Mouse (Mus musculus) limb, embryonic 14.5 days (tissue): ENCODE results near the gene Ak6. TPM values are rescaled to one million over a fixed set of nuclear protein-coding genes. Genes with fewer than 3 reads are reported as not detected.

Experiments
- ATAC-seq: fragments of 200-750 bp; cut with Nextera tagmentation; 2 replicates; pipeline ENCODE4 v1.8.0; 2017; ENCODE audit warnings: low read depth, moderate number of reproducible peaks, moderate TSS enrichment; ENCODE audit not compliant: low FRiP score
- DNase-seq: peaks from one replicate; pipeline ENCODE4 v3.0.0-alpha.2; 2015; ENCODE audit warnings: low spot score
- H3K27ac ChIP-seq: fragments of 300-500 bp; sonication (generic); replicated peaks from 2 replicates; pipeline ENCODE4 v1.5.1; 2014; ENCODE audit warnings: low read depth, mild to moderate bottlenecking, low read length, moderate library complexity, mixed read lengths
- H3K27me3 ChIP-seq: fragments of 300-500 bp; sonication (generic); 2 replicates; pipeline ENCODE4 v1.6.1; 2014; ENCODE audit warnings: low read length, mixed read lengths; ENCODE audit not compliant: control insufficient read depth, insufficient read depth
- H3K36me3 ChIP-seq: fragments of 300-500 bp; sonication (generic); 2 replicates; pipeline ENCODE4 v1.6.1; 2014; ENCODE audit warnings: mild to moderate bottlenecking, low read length, moderate library complexity, mixed read lengths; ENCODE audit not compliant: control insufficient read depth, insufficient read depth
- H3K4me1 ChIP-seq: fragments of 300-500 bp; sonication (generic); 2 replicates; pipeline ENCODE4 v1.6.1; 2014; ENCODE audit warnings: antibody characterized with exemption, low read length, mixed read lengths; ENCODE audit not compliant: control insufficient read depth, insufficient read depth
- H3K4me2 ChIP-seq: fragments of 300-500 bp; sonication (generic); replicated peaks from 2 replicates; pipeline ENCODE4 v1.6.1; 2014; ENCODE audit warnings: low read depth, mild to moderate bottlenecking, low read length, moderate library complexity; ENCODE audit not compliant: severe bottlenecking
- H3K4me3 ChIP-seq: fragments of 300-500 bp; sonication (generic); replicated peaks from 2 replicates; pipeline ENCODE4 v1.5.1; 2014; ENCODE audit warnings: low read length
- H3K9ac ChIP-seq: fragments of 300-500 bp; sonication (generic); 2 replicates; pipeline ENCODE4 v1.6.1; 2014; ENCODE audit warnings: mild to moderate bottlenecking, low read depth, low read length, moderate library complexity; ENCODE audit not compliant: severe bottlenecking
- H3K9me3 ChIP-seq: fragments of 300-500 bp; sonication (generic); 2 replicates; pipeline ENCODE4 v1.6.1; 2016; ENCODE audit warnings: low read length; ENCODE audit not compliant: control insufficient read depth
- POLR2A ChIP-seq: fragments of 200-500 bp; IDR thresholded peaks from 2 replicates; pipeline ENCODE4 v1.8.0; 2012; ENCODE audit warnings: inconsistent platforms, mild to moderate bottlenecking, moderate library complexity, borderline replicate concordance; ENCODE audit not compliant: insufficient read depth, insufficient read length; ENCODE audit errors: extremely low read depth
- WGBS: fragments of 180-500 bp; shearing (Covaris S2); extraction: QIAGEN DNeasy Blood & Tissue Kit; methylation state at CpG from one replicate; pipeline ENCODE4 v1.1.7; 2014; 5-methylcytosine and 5-hydroxymethylcytosine counted together
- polyA plus RNA-seq, 2 experiments: library from polyadenylated mRNA; depleted of rRNA in 1 of 2; stranded (reverse) in 1 of 2; unstranded in 1 of 2; fragments of >200 nt; fragmentation: Nextera tagmentation in 1 of 2; extraction: Ambion mirVana in 1 of 2; gene quantifications; 2 replicates each; pipeline versions ENCODE4 v1.2.1 to v1.2.3; 2012 to 2014

Gene Ak6
- polyA plus RNA-seq, 2 experiments: 187 to 262 TPM

DNA sequence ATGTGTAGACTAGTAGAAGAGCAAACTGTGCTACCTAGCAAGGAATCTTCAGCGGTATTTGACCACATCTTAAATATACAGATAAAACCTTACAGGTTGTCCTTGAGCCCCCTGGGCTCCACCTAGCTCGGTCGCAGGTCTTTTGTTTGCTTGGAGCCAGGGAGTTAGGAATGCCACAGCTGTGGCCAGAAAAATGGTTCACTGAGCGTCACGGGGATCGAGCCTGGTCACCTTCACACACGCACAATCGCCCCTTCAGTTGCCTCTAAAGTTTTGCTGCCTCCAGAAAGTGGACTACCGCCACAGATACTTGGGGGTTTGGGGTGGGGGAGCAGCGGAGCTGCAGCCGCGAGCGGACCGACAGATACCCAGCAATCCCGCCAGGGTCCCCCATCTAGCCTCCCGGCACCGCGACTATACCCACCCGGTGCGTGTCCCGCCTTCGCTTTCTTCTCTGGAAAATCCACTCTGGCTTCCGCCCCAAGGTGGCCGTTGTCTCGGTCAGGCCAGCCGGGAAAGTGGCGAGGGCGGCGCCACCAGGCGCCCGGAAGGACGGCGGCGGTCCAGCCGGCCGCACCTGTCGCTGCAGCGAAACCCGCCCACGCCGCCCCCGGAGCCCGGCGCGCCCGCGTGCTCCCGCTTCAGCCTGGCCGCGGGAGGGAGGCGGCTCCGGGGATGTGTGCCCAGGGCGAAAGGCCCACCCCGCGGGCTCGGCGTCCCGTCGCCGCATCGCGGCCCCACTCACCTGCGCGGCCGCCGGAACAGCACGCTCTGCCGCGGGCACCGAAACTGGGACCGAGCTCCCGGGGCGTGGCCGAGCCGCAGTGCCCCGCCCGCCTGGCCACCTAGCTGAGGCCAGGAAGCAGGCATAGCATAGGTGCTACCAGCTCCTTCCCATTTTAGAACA, 34.3 kb upstream of the Ak6 start, which contains the start of gene Marveld2:
Marveld2 (minus strand) TSS at position 791 of the 907 bp plus-strand sequence.
- peak within 1 kb of the TSS; percentile 53 for H3K4me3 ChIP-seq
- DNase-seq (no peak), ATAC-seq (peak; percentile 51; the same call in 1 of the 2 replicates)
- 2% methylated on average over 60 of the region's 77 CpGs for WGBS
- H3K9ac ChIP-seq: peak within 1 kb of the TSS; percentile 47
- H3K36me3 ChIP-seq: peaks cover 27% of the 10 kb centered on the region
- TF ChIP-seq POLR2A: no peak
- H3K4me1 ChIP-seq: no peaks in the 10 kb centered on the region
- H3K27me3 ChIP-seq: peaks cover 11% of the 10 kb centered on the region
- H3K9me3 ChIP-seq: no peaks in the 10 kb centered on the region
- H3K27ac ChIP-seq: no peak within 1 kb of the TSS
- peak within 1 kb of the TSS; percentile 93 for H3K4me2 ChIP-seq

DNA sequence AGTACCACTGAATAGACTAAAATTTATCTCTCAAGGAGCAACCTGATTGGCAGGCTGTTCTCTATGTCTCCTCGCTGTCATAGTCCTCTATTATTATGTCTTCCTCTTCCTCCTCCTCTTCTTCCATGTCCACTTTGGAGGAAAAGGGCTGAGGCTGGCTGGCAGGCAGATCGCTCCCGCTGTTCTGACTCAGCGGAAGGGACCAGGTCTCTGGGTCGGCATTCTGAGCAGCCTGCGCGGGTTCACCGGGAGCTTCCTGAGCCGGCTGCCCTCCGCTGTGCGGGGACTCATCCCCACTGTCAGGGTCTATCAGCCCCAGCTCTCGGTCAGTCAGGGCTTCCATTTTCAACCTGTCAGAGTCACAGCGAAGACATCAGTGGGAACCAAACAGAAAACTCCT, 33.2 kb upstream of the Ak6 start:
- DNase-seq: no peak

GRCm38 (mm10) chr13:100622241-100622640, 28.5 kb upstream of the Ak6 start:
- no peak for DNase-seq
- TF ChIP-seq POLR2A: no peak
- 89% methylated on average over 4 of the region's 4 CpGs for WGBS
- Histone ChIP-seq H3K4me3 (no peak overlapping the region), H3K9me3 (no peaks in the 10 kb centered on the region), H3K4me2 (no peak overlapping the region), H3K27ac (no peak overlapping the region), H3K4me1 (no peaks in the 10 kb centered on the region), H3K36me3 (peaks cover 71% of the 10 kb centered on the region), H3K9ac (no peak overlapping the region), H3K27me3 (no peaks in the 10 kb centered on the region)
- no peak for ATAC-seq

More for the DNA sequence above, 33.2 kb upstream of the Ak6 start:
- Histone ChIP-seq H3K4me1 (no peaks in the 10 kb centered on the region), H3K27ac (no peak overlapping the region), H3K27me3 (peaks cover 11% of the 10 kb centered on the region), H3K9ac (no peak overlapping the region), H3K36me3 (peaks cover 39% of the 10 kb centered on the region), H3K9me3 (no peaks in the 10 kb centered on the region), H3K4me2 (no peak overlapping the region), H3K4me3 (no peak overlapping the region)
- no peak for TF ChIP-seq POLR2A
- no peak for ATAC-seq
- WGBS: 80% methylated on average over 13 of the region's 13 CpGs

GRCm38 (mm10) chr13:100634106-100634691, 16.6 kb upstream of the Ak6 start:
- Histone ChIP-seq H3K9me3 (no peaks in the 10 kb centered on the region), H3K4me2 (no peak overlapping the region), H3K27ac (no peak overlapping the region), H3K4me3 (no peak overlapping the region), H3K9ac (no peak overlapping the region), H3K4me1 (no peaks in the 10 kb centered on the region), H3K36me3 (peaks cover 70% of the 10 kb centered on the region), H3K27me3 (no peaks in the 10 kb centered on the region)
- 92% methylated on average over 3 of the region's 3 CpGs for WGBS
- DNase-seq: no peak
- no peak for ATAC-seq
- TF ChIP-seq POLR2A: no peak

DNA sequence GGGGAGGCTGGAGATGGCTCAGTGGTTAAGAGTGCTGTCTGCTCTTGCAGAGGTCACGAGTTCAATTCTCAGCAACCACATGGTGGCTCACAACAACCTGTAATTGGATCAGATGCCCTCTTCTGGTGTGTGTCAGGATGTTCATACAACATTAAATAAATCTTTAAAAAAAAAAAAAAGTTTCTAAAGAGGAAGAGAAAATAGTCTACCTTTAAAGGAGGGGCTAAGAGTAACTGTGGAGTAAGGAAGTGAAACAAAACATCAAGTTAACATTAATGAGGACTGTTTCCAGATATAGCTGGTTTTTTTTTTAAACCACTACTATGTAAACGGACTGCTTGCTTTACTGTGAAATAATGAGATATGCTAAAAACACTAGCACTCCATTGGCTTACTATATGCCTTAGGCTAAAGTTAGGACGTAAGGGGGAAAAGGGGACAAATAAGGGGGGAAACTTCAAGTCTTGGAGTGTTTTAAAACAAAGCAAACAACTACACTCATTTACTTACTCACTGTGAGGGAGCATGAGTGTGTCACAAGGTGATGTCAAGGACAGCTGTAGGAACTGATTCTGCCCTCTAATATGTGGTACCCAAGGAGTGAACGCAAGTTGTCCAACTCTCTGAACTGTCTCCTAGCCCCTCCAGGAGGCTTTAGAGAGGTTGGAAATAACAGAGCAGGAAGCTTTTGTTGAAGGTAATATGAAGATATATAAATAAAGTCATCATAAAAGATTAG, 8.1 kb upstream of the Ak6 start:
- Histone ChIP-seq H3K4me3 (no peak overlapping the region), H3K4me1 (no peaks in the 10 kb centered on the region), H3K36me3 (peaks cover 72% of the 10 kb centered on the region), H3K4me2 (no peak overlapping the region), H3K27me3 (no peaks in the 10 kb centered on the region), H3K9ac (no peak overlapping the region), H3K9me3 (no peaks in the 10 kb centered on the region), H3K27ac (no peak overlapping the region)
- TF ChIP-seq POLR2A: no peak
- DNase-seq (no peak), ATAC-seq (no peak)
- WGBS: 87% methylated on average over 4 of the region's 4 CpGs
